Mouse (Mus musculus) left cerebral cortex, postnatal 10 days (tissue): ENCODE measurements around the gene Mcm2. TPM values are rescaled to one million over a fixed set of nuclear protein-coding genes. Genes with fewer than 3 reads are reported as not detected.

Source experiments
- DNase-seq, 2 experiments: peaks; one replicate each; pipeline ENCODE4 v3.0.0; 2021 to 2022; ENCODE audit warnings: low spot score in 2 of 2, mixed read lengths in 1 of 2; ENCODE audit errors: extremely low spot score in 1 of 2
- intact Hi-C: fragments of 180-260 bp; cut with DNase I; formaldehyde crosslinking; loops from one replicate; pipeline ENCODE4 v1.15.1; 2025
- total RNA-seq, 2 experiments: library from RNA; stranded (reverse); gene quantifications; 2 replicates each; pipeline ENCODE4 v1.2.3; 2021

The Mcm2 gene
- total RNA-seq, 2 experiments from 2014 or later = 6.1 to 6.5 TPM

- DNase-seq = peak in 1 of 2 experiments; percentile 15
- intact Hi-C loops = loop anchor here (5.0 kb wide), 1 partner anchor 1398 kb away; the partner anchor contains the start of gene Chst13
Measured at GRCm38 (mm10) chr6:88929451-88929850, 30.9 kb upstream of the Mcm2 start.

GRCm38 (mm10) chr6:88928576-88928975, 30.0 kb upstream of the Mcm2 start:
- intact Hi-C loops = loop anchor here (5.0 kb wide), 1 partner anchor 1399 kb away; the partner anchor contains the start of gene Chst13

GRCm38 (mm10) chr6:88928026-88928425, 29.4 kb upstream of the Mcm2 start:
- intact Hi-C loops = loop anchor here (5.0 kb wide), 1 partner anchor 1399 kb away; the partner anchor contains the start of gene Chst13
- no peak for DNase-seq

More at GRCm38 (mm10) chr6:88928576-88928975, 30.0 kb upstream of the Mcm2 start:
- peak in 1 of 2 experiments; percentile 42 for DNase-seq

- intact Hi-C loops = loop anchor here (5.0 kb wide), 1 partner anchor 1400 kb away; the partner anchor contains the start of gene Chst13
- peak; percentile 75 to 82 for DNase-seq
Measured at GRCm38 (mm10) chr6:88927595-88927994, 29.0 kb upstream of the Mcm2 start.

GRCm38 (mm10) chr6:88926870-88927269, 28.3 kb upstream of the Mcm2 start:
- intact Hi-C loops = loop anchor here (5.0 kb wide), 1 partner anchor 1400 kb away; the partner anchor contains the start of gene Chst13
- peak in 1 of 2 experiments; percentile 37 for DNase-seq

GRCm38 (mm10) chr6:88925640-88926205, 27.1 kb upstream of the Mcm2 start:
- DNase-seq = peak in 1 of 2 experiments; percentile 25
- intact Hi-C loops = loop anchor here (5.0 kb wide), 1 partner anchor 1402 kb away; the partner anchor contains the start of gene Chst13

- peak in 1 of 2 experiments; percentile 84 for DNase-seq
- intact Hi-C loops = loop anchor here (5.0 kb wide), 1 partner anchor 1403 kb away; the partner anchor contains the start of gene Chst13
Measured at GRCm38 (mm10) chr6:88924502-88925275, 26.1 kb upstream of the Mcm2 start.

- intact Hi-C loops = no loop called here
- DNase-seq = peak in 1 of 2 experiments; percentile 21
Measured at GRCm38 (mm10) chr6:88918802-88919201, 20.2 kb upstream of the Mcm2 start.

- intact Hi-C loops = no loop called here
- DNase-seq = peak; percentile 55 to 76
Measured at GRCm38 (mm10) chr6:88916153-88916552, 17.6 kb upstream of the Mcm2 start.

GRCm38 (mm10) chr6:88915510-88915909, 16.9 kb upstream of the Mcm2 start:
- intact Hi-C loops = no loop called here
- DNase-seq = peak; percentile 47 to 61

- peak in 1 of 2 experiments; percentile 66 for DNase-seq
- intact Hi-C loops = no loop called here
Measured at GRCm38 (mm10) chr6:88914799-88915198, 16.2 kb upstream of the Mcm2 start.

- DNase-seq = no peak
- intact Hi-C loops = no loop called here
Measured at GRCm38 (mm10) chr6:88913440-88913839, 14.9 kb upstream of the Mcm2 start.

GRCm38 (mm10) chr6:88913022-88913421, 14.4 kb upstream of the Mcm2 start:
- intact Hi-C loops = no loop called here
- peak in 1 of 2 experiments; percentile 38 for DNase-seq

GRCm38 (mm10) chr6:88909151-88909550, 10.6 kb upstream of the Mcm2 start:
- peak in 1 of 2 experiments; percentile 18 for DNase-seq
- intact Hi-C loops = no loop called here

GRCm38 (mm10) chr6:88906369-88907108, 8.0 kb upstream of the Mcm2 start:
- peak; percentile 50 to 71 for DNase-seq
- intact Hi-C loops = no loop called here

- intact Hi-C loops = no loop called here
- no peak for DNase-seq
Measured at GRCm38 (mm10) chr6:88905042-88905441, 6.5 kb upstream of the Mcm2 start.

- no peak for DNase-seq
- intact Hi-C loops = no loop called here
Measured at GRCm38 (mm10) chr6:88904456-88904974, 5.9 kb upstream of the Mcm2 start.

GRCm38 (mm10) chr6:88903708-88904107, 5.1 kb upstream of the Mcm2 start:
- intact Hi-C loops = no loop called here
- no peak for DNase-seq
